Mouse (Mus musculus) heart, adult 11 months (tissue): Measurements from ENCODE around the gene Riok1.

Experiments
- DNase-seq: peaks from one replicate; pipeline ENCODE4 v3.0.0; 2022

Riok1 gene

GRCm38 (mm10) chr13:38064854-38065663, 28.3 kb downstream of the Riok1 start:
- DNase-seq = peak; percentile 87

GRCm38 (mm10) chr13:38070945-38071344, 34.1 kb downstream of the Riok1 start:
- DNase-seq = peak; percentile 88

- DNase-seq = peak; percentile 90
These were observed 36.8 kb downstream of the Riok1 start for GRCm38 (mm10) chr13:38073374-38074307.

GRCm38 (mm10) chr13:38074404-38074803, 37.6 kb downstream of the Riok1 start:
- DNase-seq = no peak

GRCm38 (mm10) chr13:38077113-38077512, 40.3 kb downstream of the Riok1 start:
- DNase-seq = peak; percentile 48

GRCm38 (mm10) chr13:38078836-38079235, 42.0 kb downstream of the Riok1 start:
- DNase-seq = peak; percentile 80

- peak; percentile 52 for DNase-seq
These were observed 42.6 kb downstream of the Riok1 start for GRCm38 (mm10) chr13:38079366-38079765.

- DNase-seq = peak; percentile 33
These were observed 43.2 kb downstream of the Riok1 start for GRCm38 (mm10) chr13:38080014-38080413.

GRCm38 (mm10) chr13:38080725-38081124, 43.9 kb downstream of the Riok1 start:
- DNase-seq = peak; percentile 64

- peak; percentile 79 for DNase-seq
These were observed 44.4 kb downstream of the Riok1 start for GRCm38 (mm10) chr13:38081161-38081560.

GRCm38 (mm10) chr13:38086711-38087110, 49.9 kb downstream of the Riok1 start:
- DNase-seq = no peak

- DNase-seq = peak; percentile 62
These were observed 51.2 kb downstream of the Riok1 start for GRCm38 (mm10) chr13:38088008-38088407.

GRCm38 (mm10) chr13:38089449-38089848, 52.7 kb downstream of the Riok1 start:
- DNase-seq = no peak

- DNase-seq = no peak
These were observed 53.1 kb downstream of the Riok1 start for GRCm38 (mm10) chr13:38089871-38090270.

- DNase-seq = no peak
These were observed 59.4 kb downstream of the Riok1 start for GRCm38 (mm10) chr13:38096207-38096606.

GRCm38 (mm10) chr13:38103406-38103805, 66.6 kb downstream of the Riok1 start:
- peak; percentile 61 for DNase-seq

GRCm38 (mm10) chr13:38104501-38104900, 67.7 kb downstream of the Riok1 start:
- DNase-seq = peak; percentile 42

GRCm38 (mm10) chr13:38109081-38109480, 72.3 kb downstream of the Riok1 start:
- peak; percentile 83 for DNase-seq
